Mouse (Mus musculus) lung, postnatal 0 days (tissue): ENCODE results near the gene Rab31. TPM values are rescaled to one million over a fixed set of nuclear protein-coding genes. Genes with fewer than 3 reads are reported as not detected.

Source experiments
- ATAC-seq: fragments of 200-750 bp; cut with Nextera tagmentation; 2 replicates; pipeline ENCODE4 v1.8.0; 2017; ENCODE audit warnings: moderate library complexity
- DNase-seq: peaks from one replicate; pipeline ENCODE4 v3.0.0-alpha.2; 2016; ENCODE audit warnings: low spot score
- H3K27ac ChIP-seq: fragments of 300-500 bp; sonication (generic); 2 replicates; pipeline ENCODE4 v1.5.1; 2014; ENCODE audit warnings: antibody characterized with exemption, mild to moderate bottlenecking, low read length, mixed read lengths
- H3K27me3 ChIP-seq: fragments of 300-500 bp; sonication (generic); replicated peaks from 2 replicates; pipeline ENCODE4 v1.6.1; 2014; ENCODE audit warnings: low read length, mixed read lengths; ENCODE audit not compliant: insufficient read depth
- H3K36me3 ChIP-seq: fragments of 300-500 bp; sonication (generic); 2 replicates; pipeline ENCODE4 v1.6.1; 2014; ENCODE audit warnings: low read length, mixed read lengths; ENCODE audit not compliant: insufficient read depth
- H3K4me1 ChIP-seq: fragments of 300-500 bp; sonication (generic); 2 replicates; pipeline ENCODE4 v1.6.1; 2014; ENCODE audit warnings: antibody characterized with exemption, low read depth, low read length, mixed read lengths; ENCODE audit not compliant: insufficient read depth
- H3K4me2 ChIP-seq: fragments of 300-500 bp; sonication (generic); replicated peaks from 2 replicates; pipeline ENCODE4 v1.6.1; 2014; ENCODE audit warnings: low read depth, mild to moderate bottlenecking, low read length, moderate library complexity, mixed read lengths
- H3K4me3 ChIP-seq: fragments of 300-500 bp; sonication (generic); 2 replicates; pipeline ENCODE4 v1.5.1; 2014; ENCODE audit warnings: low read depth, low read length
- H3K9ac ChIP-seq: fragments of 300-500 bp; sonication (generic); replicated peaks from 2 replicates; pipeline ENCODE4 v1.6.1; 2014; ENCODE audit warnings: low read depth, mild to moderate bottlenecking
- H3K9me3 ChIP-seq: fragments of 300-500 bp; sonication (generic); 2 replicates; pipeline ENCODE4 v1.6.1; 2016; ENCODE audit warnings: low read length, mixed read lengths
- CTCF ChIP-seq: IDR thresholded peaks from 2 replicates; pipeline ENCODE4 v1.5.1; 2016; ENCODE audit warnings: antibody characterized with exemption, mild to moderate bottlenecking
- EP300 ChIP-seq: IDR thresholded peaks from 2 replicates; pipeline ENCODE4 v1.6.1; 2016; ENCODE audit warnings: antibody characterized with exemption, mild to moderate bottlenecking, control low read depth
- WGBS: fragments of 180-500 bp; shearing (Covaris S2); extraction: QIAGEN DNeasy Blood & Tissue Kit; methylation state at CpG from one replicate; pipeline ENCODE4 v1.1.7; 2014; 5-methylcytosine and 5-hydroxymethylcytosine counted together
- polyA plus RNA-seq: library from polyadenylated mRNA; unstranded; fragments of >200 nt; fragmentation: Nextera tagmentation; extraction: Ambion mirVana; gene quantifications from 2 replicates; pipeline ENCODE4 v1.2.1, GENCODE M21; 2015

The Rab31 gene
- polyA plus RNA-seq, 1 experiment from 2014 or later: 33.3 TPM

DNA sequence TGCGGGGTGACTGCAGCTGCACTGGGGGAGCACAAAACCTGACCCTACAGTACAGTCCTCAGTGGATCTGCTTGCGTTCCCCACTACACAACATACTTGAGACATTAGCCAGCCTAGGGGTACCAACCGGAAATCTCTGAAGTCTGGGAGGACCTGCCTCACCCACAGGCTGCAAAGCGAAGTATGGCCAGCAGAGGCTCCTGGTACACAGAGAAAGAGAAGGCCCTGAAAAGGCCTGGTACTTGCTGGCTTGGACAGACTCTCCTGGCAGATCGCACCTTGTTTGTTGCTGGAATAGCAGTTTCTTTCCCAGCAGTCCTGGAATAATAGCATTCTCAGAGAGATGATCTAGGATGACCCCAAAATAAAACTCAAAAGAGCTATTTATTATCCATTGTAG is 66.3 kb downstream of the Rab31 start:
- peak; percentile 74 for DNase-seq

GRCm38 (mm10) chr17:65703527-65704391 is 68.8 kb downstream of the Rab31 start:
- DNase-seq (no peak), ATAC-seq (no peak)
- no peak overlapping the region for H3K27ac ChIP-seq
- no peak overlapping the region for H3K9ac ChIP-seq
- no peak overlapping the region for H3K4me2 ChIP-seq
- no peak overlapping the region for H3K4me3 ChIP-seq
- no peaks in the 10 kb centered on the region for H3K9me3 ChIP-seq
- no peaks in the 10 kb centered on the region for H3K27me3 ChIP-seq
- H3K36me3 ChIP-seq: no peaks in the 10 kb centered on the region
- no peak for TF ChIP-seq EP300
- no peak for TF ChIP-seq CTCF
- 53% methylated on average over 13 of the region's 13 CpGs for WGBS
- H3K4me1 ChIP-seq: peaks cover 5% of the 10 kb centered on the region; the same call in 1 of the 2 replicates

More for the DNA sequence above, 66.3 kb downstream of the Rab31 start:
- H3K4me1 ChIP-seq: peaks cover 5% of the 10 kb centered on the region; the same call in 1 of the 2 replicates
- no peak overlapping the region for H3K4me2 ChIP-seq
- H3K36me3 ChIP-seq: no peaks in the 10 kb centered on the region
- H3K9ac ChIP-seq: no peak overlapping the region
- peak; percentile 50; the same call in 1 of the 2 replicates for ATAC-seq
- H3K27me3 ChIP-seq: no peaks in the 10 kb centered on the region
- no peaks in the 10 kb centered on the region for H3K9me3 ChIP-seq
- TF ChIP-seq EP300 (no peak), CTCF (peak; percentile 84)
- H3K27ac ChIP-seq: no peak overlapping the region
- 71% methylated on average over 5 of the region's 5 CpGs for WGBS
- H3K4me3 ChIP-seq: no peak overlapping the region

DNA sequence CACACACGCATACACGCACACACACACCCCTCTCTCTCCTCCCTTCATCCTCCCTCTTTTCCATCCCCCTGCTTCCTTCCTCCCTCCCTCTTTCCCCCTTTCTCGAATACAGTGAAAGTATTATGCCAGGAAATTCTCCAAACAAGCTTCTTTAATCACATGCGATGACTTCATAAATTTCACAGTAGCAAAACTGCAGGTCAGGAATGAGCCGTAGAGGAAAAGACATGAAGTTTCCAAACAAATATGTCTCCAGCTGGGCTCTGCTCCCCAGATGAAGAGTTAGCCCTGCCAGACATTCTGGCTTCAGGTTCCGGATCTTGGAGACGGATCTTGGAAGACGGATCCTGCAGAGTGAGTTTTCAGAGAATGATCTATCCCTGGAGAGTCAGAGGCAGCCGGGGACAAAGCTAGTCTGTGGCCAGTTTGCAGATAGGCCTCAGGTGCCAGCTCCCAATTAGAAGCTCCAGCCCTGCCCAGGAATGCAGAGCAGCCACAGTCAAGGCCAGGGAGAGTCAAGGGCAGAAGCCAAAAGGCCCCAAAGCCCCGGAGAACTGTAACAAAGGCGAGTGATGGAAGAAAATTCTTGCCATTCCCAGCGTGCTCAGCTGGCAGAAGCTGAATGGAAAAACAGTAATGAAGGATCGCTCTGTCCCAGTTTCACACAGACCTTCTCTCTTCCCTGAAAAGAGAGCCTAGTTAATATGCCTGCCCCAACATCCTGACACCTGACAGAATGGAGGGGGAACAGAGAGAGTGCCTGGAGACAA is 70.6 kb downstream of the Rab31 start:
- Histone ChIP-seq H3K27ac (peak overlapping the region; percentile 65; the same call in 1 of the 2 replicates), H3K36me3 (no peaks in the 10 kb centered on the region), H3K27me3 (no peaks in the 10 kb centered on the region), H3K4me3 (no peak overlapping the region), H3K9ac (no peak overlapping the region), H3K4me1 (peaks cover 5% of the 10 kb centered on the region; the same call in 1 of the 2 replicates), H3K9me3 (no peaks in the 10 kb centered on the region), H3K4me2 (no peak overlapping the region)
- peak; percentile 79 for DNase-seq
- no peak for TF ChIP-seq CTCF
- no peak for TF ChIP-seq EP300
- peak; percentile 67 for ATAC-seq
- 29% methylated on average over 13 of the region's 13 CpGs for WGBS

GRCm38 (mm10) chr17:65701356-65701755 is 71.2 kb downstream of the Rab31 start:
- H3K27ac ChIP-seq: 0 out of 2 replicates have a peak overlapping the region, but pooled peaks have one; percentile 65
- H3K9me3 ChIP-seq: no peaks in the 10 kb centered on the region
- peaks cover 5% of the 10 kb centered on the region; the same call in 1 of the 2 replicates for H3K4me1 ChIP-seq
- no peak overlapping the region for H3K4me2 ChIP-seq
- H3K4me3 ChIP-seq: no peak overlapping the region
- ATAC-seq: no peak
- no peak overlapping the region for H3K9ac ChIP-seq
- no peaks in the 10 kb centered on the region for H3K27me3 ChIP-seq
- TF ChIP-seq CTCF (no peak), EP300 (no peak)
- no peaks in the 10 kb centered on the region for H3K36me3 ChIP-seq
- peak; percentile 18 for DNase-seq
- WGBS: 60% methylated on average over 8 of the region's 8 CpGs

DNA sequence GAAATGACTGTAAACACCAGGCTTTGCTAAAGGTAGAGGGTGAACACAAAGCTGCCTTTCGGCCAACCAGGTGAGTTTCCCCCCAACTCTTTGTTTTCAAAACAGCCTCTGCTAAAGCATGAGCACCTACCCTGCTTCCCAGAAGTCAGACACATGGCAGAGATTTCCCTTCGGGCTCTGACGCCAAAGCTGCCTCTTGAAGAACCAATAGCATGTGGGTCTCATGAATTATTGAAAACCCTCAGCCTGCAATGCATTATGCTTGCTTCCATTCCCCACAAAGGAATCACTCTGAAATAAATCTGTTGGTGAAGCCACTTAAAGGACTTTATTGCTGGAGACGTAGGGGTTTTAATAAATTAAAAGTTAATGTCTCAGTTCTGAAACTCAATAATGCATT is 72.5 kb downstream of the Rab31 start:
- no peaks in the 10 kb centered on the region for H3K36me3 ChIP-seq
- TF ChIP-seq CTCF (no peak), EP300 (no peak)
- ATAC-seq (no peak), DNase-seq (no peak)
- H3K4me2 ChIP-seq: no peak overlapping the region
- peaks cover 5% of the 10 kb centered on the region; the same call in 1 of the 2 replicates for H3K4me1 ChIP-seq
- no peaks in the 10 kb centered on the region for H3K27me3 ChIP-seq
- no peak overlapping the region for H3K9ac ChIP-seq
- 88% methylated on average over 4 of the region's 4 CpGs for WGBS
- H3K4me3 ChIP-seq: no peak overlapping the region
- no peaks in the 10 kb centered on the region for H3K9me3 ChIP-seq
- no peak overlapping the region for H3K27ac ChIP-seq

GRCm38 (mm10) chr17:65697791-65698463 is 74.6 kb downstream of the Rab31 start:
- TF ChIP-seq CTCF: no peak
- TF ChIP-seq EP300: no peak
- DNase-seq: no peak
- Histone ChIP-seq H3K27me3 (no peaks in the 10 kb centered on the region), H3K4me2 (no peak overlapping the region), H3K9ac (no peak overlapping the region), H3K36me3 (no peaks in the 10 kb centered on the region), H3K4me1 (peaks cover 5% of the 10 kb centered on the region; the same call in 1 of the 2 replicates), H3K4me3 (no peak overlapping the region), H3K27ac (no peak overlapping the region), H3K9me3 (no peaks in the 10 kb centered on the region)
- ATAC-seq: no peak
- WGBS: 84% methylated on average over 12 of the region's 12 CpGs
